In genomic region chr4:56824231-56824630, GRCm38 (mm10) we compare ENCODE assay signal across 12 mouse cellular contexts. TPM values are rescaled to one million over a fixed set of nuclear protein-coding genes. Genes with fewer than 3 reads are reported as not detected.
DNase-seq lines count a peak whose midpoint lies in the region.
"Had no signal": no experiment of that assay in that cellular context is flagged by ENCODE, and none has a peak within 500 bp of the region (broad histone marks: within the 10 kb centered on the region; RNA-seq: fewer than 3 reads in every experiment).

No protein-coding gene starts in this region.

- peak; percentile 24 for DNase-seq in ovary, adult 18-20 months (ENCODE audit: low spot score)
- no peak for DNase-seq in ovary, postnatal 14 days (ENCODE audit: low spot score)
- peak; percentile 80 for DNase-seq in adrenal gland, adult 2 months
- peak; percentile 57 for DNase-seq in adrenal gland, postnatal 14 days
- DNase-seq in right cerebral cortex, postnatal 36 days (ENCODE audit: low spot score in 2 of 2) = no peak
- DNase-seq in embryo, embryonic 9.5 days (ENCODE audit: extremely low spot score) = no peak
- DNase-seq: cerebellum, adult 11 months; cerebellum, adult 8-10 months; cerebellum, postnatal 14 days; embryo, embryonic 11 days; gastrocnemius, postnatal 10 days; heart, adult 2 months had no signal

RNA-seq across cellular contexts. Expression of gene Fam206a, which starts 22.1 kb away (rescaled TPM):
- 10 to 100 TPM; 10.8 to 14.1 TPM for total RNA-seq in adrenal gland, adult 2 months (2021)
- 2.2 and 3.6 TPM in 2 replicates for polyA plus RNA-seq in adrenal gland, adult 2 months (2012; rRNA removed)
- total RNA-seq in adrenal gland, postnatal 14 days (2021) = 13.0 and 13.7 TPM in 2 replicates

RNA-seq across cellular contexts. Expression of gene Elp1, which starts 22.1 kb away (rescaled TPM):
- 10 to 100 TPM; 24.6 to 26.8 TPM for total RNA-seq in adrenal gland, adult 2 months (2021)
- polyA plus RNA-seq in adrenal gland, adult 2 months (2012; rRNA removed) = 8.4 and 12.5 TPM in 2 replicates
- total RNA-seq in adrenal gland, postnatal 14 days (2021) = 26.4 and 32.3 TPM in 2 replicates

RNA-seq across cellular contexts. Expression of gene Ctnnal1, which starts 40.8 kb away (rescaled TPM):
- 10 to 100 TPM; 16.7 to 24.6 TPM for total RNA-seq in adrenal gland, adult 2 months (2021)
- 3.1 and 7.5 TPM in 2 replicates for polyA plus RNA-seq in adrenal gland, adult 2 months (2012; rRNA removed)
- total RNA-seq in adrenal gland, postnatal 14 days (2021) = 18.1 and 19.6 TPM in 2 replicates

Comparison
In these comparisons a context has a peak if more than half of its experiments do, and no peak if none do; other contexts are left out.
1. DNase-seq: peak in ovary, adult 18-20 months (single experiment), adrenal gland, adult 2 months (single experiment) and adrenal gland, postnatal 14 days (single experiment); none in ovary, postnatal 14 days (single experiment), right cerebral cortex, postnatal 36 days (0 of 2) and embryo, embryonic 9.5 days (single experiment).